Mouse (Mus musculus) adrenal gland, adult 2 months (tissue): ENCODE results near the gene Mstn. TPM values are rescaled to one million over a fixed set of nuclear protein-coding genes. Genes with fewer than 3 reads are reported as not detected.

Source experiments
- DNase-seq: peaks from one replicate; pipeline ENCODE4 v3.0.0; 2021
- polyA plus RNA-seq: library from polyadenylated mRNA; depleted of rRNA; stranded (reverse); fragments of >200 nt; gene quantifications from 2 replicates; pipeline ENCODE4 v1.2.3, GENCODE M21; 2012; rRNA removed
- total RNA-seq, 2 experiments: library from RNA; stranded (reverse); gene quantifications; 2 replicates each; pipeline ENCODE4 v1.2.3; 2021

Gene Mstn
- total and polyA plus RNA-seq, 3 experiments: not detected

DNA sequence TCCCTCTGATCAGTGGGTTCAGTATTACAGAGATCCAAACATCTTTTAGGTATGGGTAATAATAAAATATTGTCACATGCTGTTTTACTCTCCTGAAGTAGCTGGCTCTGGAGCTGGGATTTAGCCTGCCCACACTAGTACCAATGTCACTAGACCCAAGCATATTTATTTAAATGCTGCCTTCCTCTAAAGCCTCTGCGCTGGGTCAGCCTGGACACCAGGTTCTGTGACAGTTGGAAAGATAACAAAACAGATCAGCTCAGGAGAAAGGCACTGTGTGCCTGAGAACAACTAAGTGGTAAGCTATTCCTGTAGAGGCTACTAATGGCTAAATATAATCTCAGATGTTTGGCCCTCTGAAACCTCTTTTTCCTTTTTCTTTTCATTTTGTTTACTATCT lies 49.1 kb downstream of the Mstn start:
- DNase-seq: no peak

Other genes starting within 250 kb of the Mstn start
- gene Inpp1, start 244.0 kb upstream of the Mstn start, total RNA-seq: 10 to 100 TPM; 20.9 to 21.4 TPM
- 4.3 TPM in 2 replicates for gene Inpp1, start 244.0 kb upstream of the Mstn start, polyA plus RNA-seq
- 10 to 100 TPM; 62.0 to 95.2 TPM for gene Hibch, start 216.7 kb upstream of the Mstn start, total RNA-seq
- 37.3 and 50.8 TPM in 2 replicates for gene Hibch, start 216.7 kb upstream of the Mstn start, polyA plus RNA-seq
- 1 to 10 TPM; 1.1 to 1.7 TPM for gene 1700019D03Rik, start 41.5 kb upstream of the Mstn start, total RNA-seq
- gene 1700019D03Rik, start 41.5 kb upstream of the Mstn start, polyA plus RNA-seq: 0.19 and 0.29 TPM in 2 replicates
- not detected for gene 1700019A02Rik, start 126.0 kb downstream of the Mstn start, total RNA-seq
- gene 1700019A02Rik, start 126.0 kb downstream of the Mstn start, polyA plus RNA-seq: not detected in 2 replicates
- 1 to 10 TPM; 4.5 to 5.4 TPM for gene Pms1, start 235.4 kb downstream of the Mstn start, total RNA-seq
- gene Pms1, start 235.4 kb downstream of the Mstn start, polyA plus RNA-seq: 0.56 and 0.75 TPM in 2 replicates
- 10 to 100 TPM; 15.5 to 21.4 TPM for gene Ormdl1, start 235.5 kb downstream of the Mstn start, total RNA-seq
- gene Ormdl1, start 235.5 kb downstream of the Mstn start, polyA plus RNA-seq: 2.1 and 2.6 TPM in 2 replicates
- not detected for gene Gm28778, start 235.5 kb downstream of the Mstn start, total RNA-seq
- 5.7 and 7.1 TPM in 2 replicates for gene Gm28778, start 235.5 kb downstream of the Mstn start, polyA plus RNA-seq